Mouse (Mus musculus): ENCODE data around the gene Gm3594. TPM values are rescaled to one million over a fixed set of nuclear protein-coding genes. Genes with fewer than 3 reads are reported as not detected.
A peak's percentile ranks its signal among the peaks of the same experiment; 100 is the strongest.
"Not testable (repeated sequence)": the region's sequence is repeated elsewhere in the genome, so short reads cannot be mapped to it uniquely, and the experiment has no call there.

The Gm3594 gene
- not detected in 2 replicates for polyA plus RNA-seq (2015; fragmentation: Nextera tagmentation; extraction: Ambion mirVana)

- H3K9me3 ChIP-seq (ENCODE audit: control insufficient read depth, low read length); H3K36me3 ChIP-seq (ENCODE audit: control insufficient read depth, insufficient read depth, low read length); H3K9ac ChIP-seq (ENCODE audit: low read depth, low read length); H3K4me3 ChIP-seq (ENCODE audit: low read length); H3K4me1 ChIP-seq (ENCODE audit: control insufficient read depth, insufficient read depth, low read depth, low read length); H3K4me2 ChIP-seq (ENCODE audit: low read length); H3K27ac ChIP-seq (ENCODE audit: low read depth, low read length); ATAC-seq; H3K27me3 ChIP-seq (replicated peaks; ENCODE audit: control insufficient read depth, insufficient read depth, low read length): not testable (repeated sequence)
- no CpG with 5 or more reads among the region's 4 CpGs for WGBS
Measured at GRCm38 (mm10) chr14:6444511-6444910, at the start of gene Gm3594. Gm3594 (minus strand) TSS chr14:6444611.

DNA sequence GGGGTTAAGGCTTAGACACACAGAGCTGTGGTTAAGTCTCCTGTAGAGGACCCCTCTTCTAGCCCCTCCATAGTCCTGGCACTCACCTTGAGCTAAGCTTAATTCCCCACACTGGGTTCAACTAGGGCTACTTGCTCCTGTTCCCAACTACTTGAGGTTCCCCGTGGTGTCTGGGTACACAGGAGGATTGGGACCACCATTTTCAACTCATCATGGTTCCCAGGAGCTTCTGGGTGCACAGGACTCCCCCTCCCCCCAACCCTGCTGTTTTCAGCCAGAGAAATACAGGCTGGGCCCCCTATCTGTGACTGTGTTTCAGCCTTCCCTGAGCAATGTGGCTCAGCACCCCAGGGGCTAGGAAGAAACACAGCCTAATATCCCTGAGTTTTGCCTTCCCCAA is 41.9 kb upstream of the Gm3594 start:
- H3K4me1 ChIP-seq (ENCODE audit: control insufficient read depth, insufficient read depth, low read depth, low read length); H3K9ac ChIP-seq (ENCODE audit: low read depth, low read length); H3K4me2 ChIP-seq (ENCODE audit: low read length); H3K4me3 ChIP-seq (ENCODE audit: low read length); H3K36me3 ChIP-seq (ENCODE audit: control insufficient read depth, insufficient read depth, low read length); H3K27me3 ChIP-seq (replicated peaks; ENCODE audit: control insufficient read depth, insufficient read depth, low read length); ATAC-seq; H3K9me3 ChIP-seq (ENCODE audit: control insufficient read depth, low read length); H3K27ac ChIP-seq (ENCODE audit: low read depth, low read length): not testable (repeated sequence)
- 54% methylated on average over 1 of the region's 1 CpGs for WGBS

DNA sequence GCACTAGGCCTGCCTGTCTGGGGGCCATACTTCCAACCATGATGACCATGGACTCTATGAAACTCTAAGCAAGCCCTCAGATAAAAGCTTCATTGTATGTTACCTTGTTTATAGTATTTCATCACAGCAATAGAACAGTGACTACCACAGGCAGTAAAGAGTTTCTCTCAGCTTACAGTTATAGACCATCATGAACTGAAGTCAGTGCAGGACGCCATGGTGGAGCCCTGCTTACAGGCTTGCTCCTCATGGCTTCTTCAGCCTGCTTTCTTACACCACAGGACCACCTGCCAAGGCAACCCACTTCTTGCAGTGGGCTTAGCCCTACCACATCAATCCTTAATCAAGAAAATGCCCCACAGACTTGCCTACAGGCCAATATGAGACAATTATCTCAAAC is 41.1 kb upstream of the Gm3594 start:
- not testable (repeated sequence) for H3K36me3 ChIP-seq (ENCODE audit: control insufficient read depth, insufficient read depth, low read length); ATAC-seq; H3K27me3 ChIP-seq (replicated peaks; ENCODE audit: control insufficient read depth, insufficient read depth, low read length); H3K4me1 ChIP-seq (ENCODE audit: control insufficient read depth, insufficient read depth, low read depth, low read length); H3K9me3 ChIP-seq (ENCODE audit: control insufficient read depth, low read length); H3K27ac ChIP-seq (ENCODE audit: low read depth, low read length); H3K4me2 ChIP-seq (ENCODE audit: low read length); H3K9ac ChIP-seq (ENCODE audit: low read depth, low read length); H3K4me3 ChIP-seq (ENCODE audit: low read length)
- WGBS = 80% methylated on average over 1 of the region's 1 CpGs

DNA sequence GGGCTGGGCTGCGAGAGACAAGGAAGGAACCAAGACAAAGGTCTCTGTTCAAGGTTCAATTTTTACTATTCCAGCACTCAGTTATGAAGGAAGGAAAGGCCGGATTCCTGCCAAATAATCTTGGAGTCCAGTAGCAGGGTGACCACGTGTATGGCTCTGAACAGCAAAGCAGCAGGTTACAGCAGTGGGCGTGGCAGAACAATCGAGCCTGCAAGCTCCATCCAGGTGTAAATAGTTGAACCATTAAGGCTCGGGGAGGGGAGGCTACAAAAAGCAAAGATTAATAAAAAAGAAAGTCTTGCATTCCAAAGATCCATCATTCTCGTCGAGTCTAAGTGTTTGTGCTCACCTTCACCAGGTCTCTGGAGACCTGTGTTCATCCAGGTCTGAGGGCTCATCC is 37.7 kb upstream of the Gm3594 start:
- not testable (repeated sequence) for H3K4me2 ChIP-seq (ENCODE audit: low read length); H3K27me3 ChIP-seq (replicated peaks; ENCODE audit: control insufficient read depth, insufficient read depth, low read length); H3K36me3 ChIP-seq (ENCODE audit: control insufficient read depth, insufficient read depth, low read length); H3K4me3 ChIP-seq (ENCODE audit: low read length); H3K9me3 ChIP-seq (ENCODE audit: control insufficient read depth, low read length); H3K4me1 ChIP-seq (ENCODE audit: control insufficient read depth, insufficient read depth, low read depth, low read length); ATAC-seq; H3K9ac ChIP-seq (ENCODE audit: low read depth, low read length); H3K27ac ChIP-seq (ENCODE audit: low read depth, low read length)
- 79% methylated on average over 8 of the region's 8 CpGs for WGBS

GRCm38 (mm10) chr14:6471856-6472255 is 27.4 kb upstream of the Gm3594 start:
- not testable (repeated sequence) for H3K9me3 ChIP-seq (ENCODE audit: control insufficient read depth, low read length); H3K4me2 ChIP-seq (ENCODE audit: low read length); ATAC-seq; H3K27me3 ChIP-seq (replicated peaks; ENCODE audit: control insufficient read depth, insufficient read depth, low read length); H3K9ac ChIP-seq (ENCODE audit: low read depth, low read length); H3K27ac ChIP-seq (ENCODE audit: low read depth, low read length); H3K36me3 ChIP-seq (ENCODE audit: control insufficient read depth, insufficient read depth, low read length); H3K4me3 ChIP-seq (ENCODE audit: low read length); H3K4me1 ChIP-seq (ENCODE audit: control insufficient read depth, insufficient read depth, low read depth, low read length)
- 92% methylated on average over 1 of the region's 1 CpGs for WGBS

DNA sequence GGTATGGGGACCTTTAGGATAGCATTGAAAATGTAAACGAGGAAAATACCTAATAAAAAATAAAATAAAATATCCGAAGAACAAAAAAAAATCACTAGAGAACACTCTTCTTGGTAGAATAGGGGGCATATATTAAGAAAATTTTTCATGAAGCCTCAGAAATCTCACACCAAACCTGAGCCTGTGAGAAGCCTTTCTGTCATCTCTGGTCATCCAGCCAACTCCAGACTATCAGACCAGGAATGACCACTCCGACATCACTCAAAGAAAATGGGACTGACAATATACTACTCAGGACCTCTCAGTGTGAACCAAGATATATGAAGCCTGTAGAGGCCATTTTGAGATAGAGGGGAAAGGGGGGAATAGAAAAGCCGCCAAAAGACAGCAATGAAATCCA is 3.6 kb downstream of the Gm3594 start:
- H3K9me3 ChIP-seq (ENCODE audit: control insufficient read depth, low read length); H3K27ac ChIP-seq (ENCODE audit: low read depth, low read length); H3K4me2 ChIP-seq (ENCODE audit: low read length); H3K4me3 ChIP-seq (ENCODE audit: low read length); H3K36me3 ChIP-seq (ENCODE audit: control insufficient read depth, insufficient read depth, low read length); H3K27me3 ChIP-seq (replicated peaks; ENCODE audit: control insufficient read depth, insufficient read depth, low read length); H3K4me1 ChIP-seq (ENCODE audit: control insufficient read depth, insufficient read depth, low read depth, low read length); ATAC-seq; H3K9ac ChIP-seq (ENCODE audit: low read depth, low read length): not testable (repeated sequence)
- WGBS = 88% methylated on average over 2 of the region's 4 CpGs

GRCm38 (mm10) chr14:6440206-6440605 is 4.2 kb downstream of the Gm3594 start:
- H3K4me2 ChIP-seq (ENCODE audit: low read length); H3K27me3 ChIP-seq (replicated peaks; ENCODE audit: control insufficient read depth, insufficient read depth, low read length); H3K9ac ChIP-seq (ENCODE audit: low read depth, low read length); H3K36me3 ChIP-seq (ENCODE audit: control insufficient read depth, insufficient read depth, low read length); ATAC-seq; H3K4me1 ChIP-seq (ENCODE audit: control insufficient read depth, insufficient read depth, low read depth, low read length); H3K27ac ChIP-seq (ENCODE audit: low read depth, low read length); H3K9me3 ChIP-seq (ENCODE audit: control insufficient read depth, low read length); H3K4me3 ChIP-seq (ENCODE audit: low read length): not testable (repeated sequence)
- WGBS = 50% methylated on average over 1 of the region's 5 CpGs

GRCm38 (mm10) chr14:6426766-6427165 is 17.6 kb downstream of the Gm3594 start:
- WGBS = 6% methylated on average over 10 of the region's 42 CpGs
- not testable (repeated sequence) for H3K4me1 ChIP-seq (ENCODE audit: control insufficient read depth, insufficient read depth, low read depth, low read length); H3K4me2 ChIP-seq (ENCODE audit: low read length); H3K27me3 ChIP-seq (replicated peaks; ENCODE audit: control insufficient read depth, insufficient read depth, low read length); H3K36me3 ChIP-seq (ENCODE audit: control insufficient read depth, insufficient read depth, low read length); H3K27ac ChIP-seq (ENCODE audit: low read depth, low read length); H3K9me3 ChIP-seq (ENCODE audit: control insufficient read depth, low read length); H3K9ac ChIP-seq (ENCODE audit: low read depth, low read length); H3K4me3 ChIP-seq (ENCODE audit: low read length); ATAC-seq

GRCm38 (mm10) chr14:6426353-6426752 is 18.1 kb downstream of the Gm3594 start:
- Histone ChIP-seq H3K4me2 (ENCODE audit: low read length) (peak overlapping the region; percentile 47), H3K4me3 (ENCODE audit: low read length) (peak overlapping the region; percentile 36)
- WGBS = 30% methylated on average over 20 of the region's 22 CpGs
- H3K27me3 ChIP-seq (replicated peaks; ENCODE audit: control insufficient read depth, insufficient read depth, low read length); H3K27ac ChIP-seq (ENCODE audit: low read depth, low read length); H3K36me3 ChIP-seq (ENCODE audit: control insufficient read depth, insufficient read depth, low read length); ATAC-seq; H3K9me3 ChIP-seq (ENCODE audit: control insufficient read depth, low read length); H3K4me1 ChIP-seq (ENCODE audit: control insufficient read depth, insufficient read depth, low read depth, low read length); H3K9ac ChIP-seq (ENCODE audit: low read depth, low read length): not testable (repeated sequence)

DNA sequence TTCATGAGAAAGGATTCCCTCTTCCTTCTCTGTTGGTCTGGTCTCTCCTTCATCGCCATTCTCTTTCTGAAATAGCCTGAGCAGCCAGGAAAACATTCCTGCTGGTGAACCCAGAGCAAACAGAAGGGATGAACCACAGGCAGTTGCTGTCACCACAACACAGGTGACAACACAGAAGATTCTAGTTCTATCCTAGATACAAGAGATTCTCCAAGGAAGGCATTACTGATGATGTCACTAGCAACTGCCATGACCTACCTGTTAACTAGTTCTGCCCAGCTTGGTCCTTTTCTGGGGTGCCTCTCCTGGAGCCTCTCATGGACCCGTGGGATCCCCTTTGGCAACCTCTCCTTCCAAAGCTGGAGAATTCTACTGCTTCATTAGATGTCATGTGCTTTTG is 32.0 kb downstream of the Gm3594 start, which contains the start of gene Gm3591:
Gm3591 (minus strand) TSS at position 101 of the 400 bp plus-strand sequence.
- no CpG with 5 or more reads among the region's 2 CpGs for WGBS

More for the DNA sequence above, 32.0 kb downstream of the Gm3594 start, which contains the start of gene Gm3591:
- H3K4me2 ChIP-seq (ENCODE audit: low read length); H3K4me1 ChIP-seq (ENCODE audit: control insufficient read depth, insufficient read depth, low read depth, low read length); H3K4me3 ChIP-seq (ENCODE audit: low read length); H3K27ac ChIP-seq (ENCODE audit: low read depth, low read length); H3K9ac ChIP-seq (ENCODE audit: low read depth, low read length); ATAC-seq; H3K27me3 ChIP-seq (replicated peaks; ENCODE audit: control insufficient read depth, insufficient read depth, low read length); H3K36me3 ChIP-seq (ENCODE audit: control insufficient read depth, insufficient read depth, low read length); H3K9me3 ChIP-seq (ENCODE audit: control insufficient read depth, low read length): not testable (repeated sequence)

All from hindbrain, embryonic 16.5 days (tissue).